Mouse (Mus musculus) C2C12 (cell line): ENCODE results near the gene Stk32c.

ENCODE experiments used
- CEBPB ChIP-seq: IDR thresholded peaks from one replicate; pipeline ENCODE4 v1.6.1; 2011; ENCODE audit warnings: low read depth, mild to moderate bottlenecking, control low read depth, moderate library complexity
- CTCF ChIP-seq: IDR thresholded peaks from one replicate; pipeline ENCODE4 v1.5.1; 2011; ENCODE audit not compliant: control insufficient read depth, insufficient read depth, insufficient read length
- MAX ChIP-seq: IDR thresholded peaks from one replicate; pipeline ENCODE4 v1.6.1; 2011; ENCODE audit warnings: mild to moderate bottlenecking, control low read depth
- USF1 ChIP-seq: IDR thresholded peaks from one replicate; pipeline ENCODE4 v1.6.1; 2011; ENCODE audit warnings: low read depth, mild to moderate bottlenecking, control low read depth, moderate library complexity

GRCm38 (mm10) chr7:139191619-139192018 lies 21.5 kb downstream of the Stk32c start:
- TF ChIP-seq CTCF: no peak
- no peak for TF ChIP-seq USF1
- no peak for TF ChIP-seq MAX
- no peak for TF ChIP-seq CEBPB
